Mouse (Mus musculus): ENCODE data around the gene Zdhhc19.

Gene Zdhhc19

DNA sequence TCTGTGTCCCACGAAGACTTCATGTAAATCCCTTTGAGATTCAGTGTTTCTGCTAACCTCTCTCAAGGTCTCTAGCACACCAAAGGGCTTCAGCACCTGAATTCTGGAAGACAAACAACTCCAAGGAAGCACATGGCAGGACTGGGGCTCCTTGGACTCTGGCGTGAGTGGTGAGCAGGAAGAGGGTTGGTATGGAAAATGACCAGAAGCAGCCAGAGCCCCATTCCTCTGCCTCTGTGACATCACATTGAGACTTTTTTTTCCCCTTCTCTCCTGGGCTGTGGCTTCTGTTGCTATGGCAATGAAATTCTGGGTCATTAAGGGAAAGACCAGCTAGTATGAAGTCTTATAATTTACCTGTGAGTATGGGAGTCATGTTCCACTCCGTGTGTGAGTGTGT lies at the start of gene Zdhhc19:
TSS of gene Zdhhc19 (plus strand) at position 301 of the 400 bp plus-strand sequence.
- DNase-seq (ENCODE audit: low read depth, low spot score), result no peak

DNA sequence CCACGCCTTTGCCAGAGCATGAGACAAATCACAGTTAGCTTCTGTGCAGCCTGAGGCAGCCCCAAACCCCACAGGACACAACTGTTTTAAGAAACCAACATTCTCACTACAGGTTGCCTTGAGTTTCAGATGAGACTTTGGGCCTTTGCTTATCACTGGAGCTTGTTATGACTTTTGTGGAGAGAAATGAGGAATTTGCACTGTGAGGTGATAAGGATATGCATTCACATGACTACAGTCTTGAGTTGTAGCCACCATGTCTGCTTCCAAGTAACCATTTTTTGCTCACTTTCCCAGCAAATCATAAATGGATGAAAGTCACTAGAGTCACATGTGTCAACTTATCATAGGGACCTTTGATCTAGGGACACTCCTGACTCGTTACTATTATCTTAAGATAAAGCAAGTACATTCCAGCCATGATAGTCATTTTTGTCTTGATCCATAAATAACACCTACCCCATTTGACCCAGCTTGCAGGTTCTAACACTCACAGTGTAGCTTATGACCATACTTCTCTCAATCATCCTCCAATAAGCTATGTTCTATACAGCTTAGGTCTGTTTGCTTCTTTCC lies 49.4 kb upstream of the Zdhhc19 start:
- DNase-seq (ENCODE audit: low read depth, low spot score), result no peak

DNA sequence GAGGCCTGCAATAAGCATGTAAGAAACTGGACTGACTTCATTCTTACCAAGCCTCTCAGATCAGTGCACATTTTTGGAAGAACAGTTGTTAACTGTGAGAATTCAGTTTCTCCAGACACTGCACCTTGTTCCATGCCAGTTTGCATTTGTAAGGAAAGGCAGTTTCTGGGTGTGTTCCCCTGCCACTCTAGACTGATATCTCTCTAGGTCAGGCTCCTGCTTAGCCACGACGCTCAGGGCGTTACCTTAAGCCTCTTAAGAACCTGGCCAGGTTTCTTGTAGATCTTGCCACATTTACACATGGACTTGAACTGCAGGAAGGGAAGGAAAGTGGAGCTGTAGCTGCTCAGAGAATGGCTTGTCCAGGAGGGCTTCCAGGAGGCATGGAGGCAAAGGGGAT lies 46.4 kb upstream of the Zdhhc19 start:
- no peak for DNase-seq (ENCODE audit: low read depth, low spot score)

DNA sequence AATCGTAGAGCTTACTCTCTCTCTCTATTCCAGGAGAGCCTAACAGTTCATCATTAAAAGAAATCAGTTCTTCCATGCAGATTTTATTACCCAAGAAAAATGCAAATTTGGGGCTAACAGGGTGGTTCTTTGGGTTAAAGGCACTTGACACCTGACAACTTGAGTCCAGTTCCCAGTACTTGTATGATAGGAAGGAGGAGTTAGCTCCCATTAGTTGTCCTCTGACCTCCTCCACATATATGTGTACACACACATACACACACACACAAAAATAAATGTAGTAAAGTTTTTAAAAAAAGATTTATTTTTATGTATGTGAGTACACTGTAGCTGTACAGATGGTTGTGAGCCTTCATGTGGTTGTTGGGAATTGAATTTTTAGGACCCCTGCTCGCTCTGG lies 45.9 kb upstream of the Zdhhc19 start:
- no peak for DNase-seq (ENCODE audit: low read depth, low spot score)

DNA sequence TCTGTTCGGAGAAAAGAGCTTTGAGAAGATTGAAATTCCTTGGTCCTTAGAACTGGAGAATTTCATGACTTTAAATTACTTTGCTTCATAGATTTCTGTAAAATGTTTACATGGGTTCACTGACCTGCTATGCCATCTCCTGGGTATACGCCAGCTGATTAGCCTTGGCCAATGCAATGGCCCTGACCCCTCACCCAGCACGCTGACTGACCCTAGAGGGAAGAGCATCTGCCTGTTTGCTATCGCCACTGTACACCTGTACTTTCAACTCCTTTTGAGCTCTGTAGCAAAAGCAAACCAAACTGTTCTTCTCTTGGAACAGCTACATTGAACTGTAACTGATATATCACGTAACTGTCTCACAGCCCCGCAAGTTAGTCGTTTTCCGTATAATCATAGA lies 43.0 kb upstream of the Zdhhc19 start:
- no peak for DNase-seq (ENCODE audit: low read depth, low spot score)

DNA sequence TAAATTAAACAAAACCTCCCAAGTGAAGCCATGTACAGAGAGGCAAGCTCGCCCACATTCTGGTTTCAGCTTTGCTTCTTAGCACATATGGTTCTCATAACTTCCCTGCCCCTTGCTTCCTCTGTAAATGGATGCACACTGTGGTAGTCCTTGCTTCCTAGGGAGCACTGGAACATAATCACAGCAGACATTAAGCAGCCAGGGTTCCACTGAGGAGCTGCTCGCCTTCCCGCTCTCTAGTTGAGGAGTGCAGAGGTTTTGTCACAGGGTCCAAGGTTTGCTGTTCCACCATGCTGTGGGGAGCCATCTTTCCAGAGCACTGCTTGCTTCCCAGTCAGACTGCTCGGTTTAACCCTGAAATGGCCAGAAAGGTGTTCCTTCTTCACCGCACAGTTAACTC lies 41.4 kb upstream of the Zdhhc19 start:
- DNase-seq (ENCODE audit: low read depth, low spot score), result no peak

DNA sequence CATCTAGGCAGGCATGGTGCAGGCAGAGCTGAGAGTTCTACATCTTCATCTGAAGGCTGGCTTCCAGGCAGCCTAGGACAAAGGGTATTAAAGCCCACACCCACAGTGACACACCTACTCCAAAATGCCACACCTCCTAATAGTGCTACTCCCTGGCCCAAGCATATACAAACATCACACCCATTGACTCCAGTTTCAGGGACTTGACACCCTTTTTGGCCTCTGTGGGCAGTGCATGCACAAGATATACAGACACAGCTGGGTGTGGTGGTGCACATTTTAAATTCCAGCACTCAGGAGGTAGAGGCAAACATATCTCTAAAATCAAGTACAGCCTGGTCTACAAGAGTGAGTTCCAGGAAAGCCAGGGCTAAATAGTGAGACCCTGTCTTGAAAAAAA lies 40.0 kb upstream of the Zdhhc19 start:
- no peak for DNase-seq (ENCODE audit: low read depth, low spot score)

DNA sequence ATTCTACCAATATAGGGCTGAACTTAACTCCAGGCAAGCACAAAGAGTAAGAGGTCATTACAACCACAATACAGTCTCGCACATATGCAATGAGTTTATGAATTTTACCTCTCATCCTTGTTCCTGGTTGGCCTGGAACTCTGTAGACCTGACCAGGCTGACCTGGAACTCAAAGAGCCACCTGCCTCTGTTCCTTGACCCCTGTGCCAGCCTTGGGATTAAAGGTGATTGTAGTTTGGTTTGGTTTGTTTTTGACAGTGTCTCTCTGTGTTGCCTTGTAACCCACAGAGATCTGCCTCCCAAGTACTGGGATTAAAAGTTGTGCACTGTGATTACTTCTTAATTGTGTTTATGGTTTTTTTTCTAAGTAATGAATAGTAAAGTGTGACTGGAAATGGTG lies 39.3 kb upstream of the Zdhhc19 start:
- DNase-seq (ENCODE audit: low read depth, low spot score), result no peak

DNA sequence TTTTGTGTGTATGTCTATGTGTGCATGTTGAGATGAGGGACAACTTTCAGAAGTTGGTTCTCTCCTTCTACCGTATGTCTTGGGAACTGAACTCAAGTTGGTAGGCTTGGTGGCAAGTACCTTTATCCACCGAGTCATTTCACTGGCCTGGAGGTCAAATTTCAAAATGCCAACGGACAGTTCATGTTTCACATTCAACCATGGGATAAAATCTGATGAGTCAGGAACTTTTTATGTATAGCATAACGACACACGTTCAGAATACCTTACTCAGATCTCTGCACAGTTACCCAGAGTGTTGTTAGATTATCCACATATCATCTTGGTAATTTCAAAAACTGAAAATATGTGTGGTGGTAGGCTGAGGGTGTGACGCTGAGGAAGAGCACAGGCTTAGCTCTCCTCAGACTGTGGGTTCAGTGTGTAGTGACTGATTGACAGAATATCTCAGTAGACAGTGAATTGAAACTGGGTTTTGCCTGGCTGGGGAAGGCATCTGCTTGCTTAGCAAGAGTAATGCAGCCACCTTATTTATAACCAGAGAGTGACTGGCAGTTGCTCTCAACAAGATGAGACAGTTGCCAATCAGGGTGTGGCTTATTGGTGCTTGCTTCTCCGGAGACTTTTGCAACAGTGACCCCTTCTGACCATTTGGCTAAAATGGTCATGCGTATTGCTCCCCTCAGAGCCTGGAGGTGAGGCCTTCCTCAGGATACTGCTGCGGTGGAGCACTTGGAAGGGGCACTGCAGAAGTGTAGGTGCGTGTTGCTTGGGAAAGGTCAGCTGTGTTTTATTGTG lies 38.3 kb upstream of the Zdhhc19 start:
- peak; percentile 75 for DNase-seq (ENCODE audit: low read depth, low spot score)

DNA sequence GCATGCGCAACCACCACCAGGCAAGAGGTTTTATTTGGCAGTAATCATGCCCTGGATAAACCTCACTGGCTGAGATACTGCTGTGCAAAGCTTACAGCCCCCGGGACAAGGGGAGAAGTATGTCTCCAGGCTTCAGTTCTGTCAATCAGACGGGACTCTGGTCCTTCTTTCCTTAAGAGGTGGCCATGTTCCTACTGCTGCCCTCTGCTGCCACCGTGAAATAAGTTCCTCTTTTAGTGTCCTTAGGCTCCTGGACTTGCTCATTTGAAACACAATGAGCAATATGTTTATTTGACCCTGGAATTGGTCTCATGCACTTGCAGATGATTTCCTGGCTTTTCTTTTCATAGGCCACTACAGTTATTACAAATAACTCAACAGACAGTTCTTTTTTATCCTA lies 35.5 kb upstream of the Zdhhc19 start:
- DNase-seq (ENCODE audit: low read depth, low spot score), result no peak

DNA sequence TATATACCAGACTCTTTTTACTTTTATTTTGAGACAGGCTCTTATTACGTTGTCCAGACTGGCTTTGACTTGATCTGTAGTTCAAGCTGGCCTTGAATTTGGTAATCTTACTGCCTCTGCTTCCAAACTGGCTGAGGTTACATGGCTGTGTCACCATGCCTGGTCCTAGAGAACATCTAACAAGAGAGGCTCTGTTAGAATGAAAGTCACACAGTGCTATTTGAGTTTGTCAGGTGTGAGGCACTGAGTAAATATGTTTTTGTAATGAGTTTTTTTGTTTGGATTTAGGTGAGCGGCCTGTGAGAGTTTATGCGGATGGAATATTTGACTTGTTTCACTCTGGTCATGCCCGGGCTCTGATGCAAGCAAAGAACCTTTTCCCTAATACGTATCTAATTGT lies 34.4 kb upstream of the Zdhhc19 start:
- no peak for DNase-seq (ENCODE audit: low read depth, low spot score)

DNA sequence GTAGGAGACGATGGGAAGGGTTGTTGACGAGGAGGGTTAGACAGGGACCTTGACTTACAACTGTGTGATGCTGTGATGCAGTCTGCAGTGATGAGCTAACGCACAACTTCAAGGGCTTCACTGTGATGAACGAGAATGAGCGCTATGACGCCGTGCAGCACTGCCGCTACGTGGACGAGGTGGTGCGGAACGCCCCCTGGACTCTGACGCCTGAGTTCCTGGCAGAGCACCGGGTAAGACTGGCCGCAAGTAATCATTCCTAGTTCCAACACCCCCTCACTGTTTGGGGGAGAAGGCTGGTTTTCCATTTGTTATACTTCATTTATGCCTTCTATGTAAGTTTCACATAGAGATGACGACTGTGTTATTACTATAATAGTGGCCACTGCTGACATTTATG lies 33.1 kb upstream of the Zdhhc19 start:
- no peak for DNase-seq (ENCODE audit: low read depth, low spot score)

DNA sequence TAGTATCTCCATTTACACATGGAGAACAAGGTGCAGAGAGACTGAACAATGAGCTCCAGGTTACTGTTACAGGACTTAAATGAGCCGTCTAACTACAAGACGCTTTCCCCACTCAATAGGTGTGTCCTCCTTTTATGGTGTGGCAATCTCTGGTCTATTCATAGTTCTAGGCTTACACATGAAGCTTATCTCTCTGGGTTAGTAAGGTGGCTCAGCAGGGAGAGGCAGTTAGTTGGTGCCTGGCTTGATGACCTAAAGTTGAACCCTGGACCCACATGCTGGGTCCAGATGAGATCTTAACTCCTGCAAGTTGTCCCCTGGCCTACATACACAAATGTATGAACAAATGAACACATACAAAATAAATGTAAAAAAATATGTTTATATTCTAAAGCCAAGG lies 32.6 kb upstream of the Zdhhc19 start:
- DNase-seq (ENCODE audit: low read depth, low spot score), result no peak

DNA sequence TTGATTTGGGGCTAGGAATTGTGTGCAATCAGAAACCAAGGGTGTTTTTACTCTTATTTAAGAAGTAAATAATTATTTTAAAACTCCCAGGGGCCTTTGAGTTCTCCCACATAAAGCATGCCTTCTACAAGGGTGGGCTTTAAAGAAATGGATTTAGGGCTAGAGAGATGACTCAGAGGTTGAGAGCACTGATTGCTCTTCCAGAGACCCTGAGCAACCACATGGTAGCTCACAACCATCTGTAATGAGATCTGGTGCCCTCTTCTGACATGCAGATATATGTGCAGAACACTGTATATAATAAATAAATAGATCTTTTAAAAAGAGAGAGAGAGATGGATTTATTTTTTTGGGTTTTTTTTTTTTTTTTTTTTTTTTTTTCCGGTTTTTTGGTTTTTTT lies 31.2 kb upstream of the Zdhhc19 start:
- DNase-seq (ENCODE audit: low read depth, low spot score), result peak; percentile 39

DNA sequence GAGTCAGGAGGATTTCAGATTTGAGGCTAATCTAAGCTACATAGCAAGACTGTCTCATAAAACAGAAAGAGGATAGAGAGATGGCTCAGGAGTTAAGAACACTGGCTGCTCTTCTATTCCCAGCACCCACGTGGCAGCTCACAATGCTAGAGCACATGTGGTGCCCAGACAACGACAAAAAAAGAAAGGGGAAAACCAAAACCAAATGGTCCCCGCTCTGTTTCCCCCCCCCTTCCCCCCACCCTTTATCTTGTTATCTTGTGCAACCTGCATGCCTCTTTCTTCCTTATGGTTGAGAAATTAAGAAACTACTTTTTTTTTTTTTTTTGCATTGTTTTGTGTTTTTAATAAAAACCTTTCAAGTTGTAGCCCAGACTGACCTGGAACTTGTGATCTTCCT lies 27.6 kb upstream of the Zdhhc19 start:
- DNase-seq (ENCODE audit: low read depth, low spot score), result peak; percentile 51

DNA sequence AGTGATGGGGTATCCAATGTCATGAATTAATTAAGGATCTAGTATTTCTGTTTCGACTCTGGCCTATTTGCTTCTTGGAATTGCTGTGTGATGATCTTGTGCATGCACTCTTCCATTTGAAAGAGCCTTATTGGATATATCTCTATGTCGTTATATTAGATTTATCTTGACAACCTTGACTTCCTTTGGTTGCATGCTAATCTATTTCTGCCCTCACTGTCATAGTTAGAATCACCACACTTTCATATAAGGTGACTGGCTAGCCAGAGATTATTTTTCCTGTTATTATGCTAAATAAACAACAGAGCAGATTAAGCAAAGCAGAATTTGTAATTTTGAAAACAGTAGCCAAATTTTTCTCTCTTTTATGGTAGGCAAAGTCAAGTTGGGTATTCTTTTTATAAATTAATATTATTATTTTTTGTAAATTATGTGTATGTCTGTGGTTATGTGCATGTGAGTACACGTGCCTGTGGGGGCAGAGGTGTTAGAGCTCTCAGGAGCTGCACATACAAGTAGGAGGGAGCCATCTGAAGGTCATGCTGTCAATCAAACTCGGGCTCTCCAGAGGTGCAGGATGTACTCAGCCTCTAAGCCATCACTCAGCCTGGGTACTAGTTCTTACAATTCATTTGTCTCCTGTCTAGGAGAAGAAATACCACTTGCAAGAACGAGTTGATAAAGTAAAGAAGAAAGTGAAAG lies 26.5 kb upstream of the Zdhhc19 start:
- DNase-seq (ENCODE audit: low read depth, low spot score), result no peak

DNA sequence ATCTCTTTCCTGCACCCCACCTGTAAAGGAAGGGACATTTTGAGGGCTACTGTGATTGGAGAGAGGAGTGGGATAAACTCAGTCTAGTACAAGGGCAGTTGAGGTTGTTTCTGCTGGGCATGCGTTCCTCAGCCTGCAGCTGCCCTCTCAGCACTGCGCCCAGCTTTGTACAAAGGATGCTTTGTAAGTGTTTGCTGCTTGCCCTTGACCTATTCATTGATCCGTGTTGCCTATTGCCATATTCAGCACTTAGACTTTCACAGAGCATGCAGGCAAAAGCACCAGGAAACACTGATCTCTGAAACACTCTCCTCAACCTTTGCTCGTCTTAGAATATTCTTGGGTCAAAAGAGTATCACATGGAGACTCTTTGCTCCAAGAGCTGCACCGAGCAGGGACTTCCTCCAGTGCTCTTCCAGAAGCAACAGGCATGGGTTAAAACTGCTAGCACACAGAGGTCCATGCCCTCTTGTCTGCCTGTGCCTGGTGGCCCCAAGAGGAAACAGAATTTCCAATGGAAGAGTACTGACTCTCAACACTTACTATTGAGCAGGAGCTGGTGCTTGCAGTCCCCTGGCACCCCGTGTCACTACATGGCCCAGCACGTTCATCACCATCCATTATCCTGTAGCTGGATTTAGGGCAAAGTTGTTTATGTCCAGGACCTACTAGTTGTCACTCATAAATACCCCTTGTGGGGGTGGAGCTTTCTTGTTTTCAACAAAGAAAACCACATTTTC lies 23.6 kb upstream of the Zdhhc19 start:
- no peak for DNase-seq (ENCODE audit: low read depth, low spot score)

DNA sequence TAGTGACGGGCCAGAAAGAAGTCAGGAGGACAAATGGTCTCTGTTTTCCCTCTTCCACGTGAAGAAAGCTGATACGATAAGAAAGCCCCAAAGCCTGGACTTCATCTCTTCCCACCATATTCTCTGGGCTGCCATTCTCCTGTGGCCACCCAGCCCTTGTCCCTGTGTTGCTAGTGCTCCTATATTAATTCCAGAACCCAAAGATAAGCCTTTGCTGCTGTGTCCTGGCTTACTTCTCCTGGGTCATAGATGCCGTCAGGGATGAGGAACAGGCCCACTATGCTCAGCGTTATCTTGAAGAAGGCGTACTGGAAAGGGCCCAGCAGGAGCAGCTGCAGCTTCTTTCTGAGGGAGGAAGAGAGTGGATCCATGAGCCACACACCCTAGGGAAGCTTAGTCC lies 18.8 kb upstream of the Zdhhc19 start:
- DNase-seq (ENCODE audit: low read depth, low spot score), result no peak

DNA sequence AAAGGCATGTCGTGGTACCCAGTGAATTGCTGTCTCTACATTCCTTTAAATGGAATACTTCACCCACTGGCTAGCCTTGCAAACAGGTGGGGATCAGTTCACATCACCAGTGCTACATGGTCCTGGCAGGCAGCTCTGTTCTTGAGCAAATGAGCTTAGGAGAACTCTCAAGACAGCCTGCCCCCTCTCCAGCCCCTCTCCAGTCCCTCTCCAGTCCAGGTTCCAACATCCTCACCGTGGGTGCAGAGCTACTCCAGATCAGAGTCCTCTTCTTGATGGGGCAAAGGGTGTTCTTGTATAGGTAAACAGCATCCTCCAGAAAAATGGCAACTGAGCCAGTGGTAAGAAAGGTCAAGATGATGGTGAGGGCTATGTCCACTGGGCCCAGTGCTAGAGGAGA lies 16.6 kb upstream of the Zdhhc19 start:
- DNase-seq (ENCODE audit: low read depth, low spot score), result no peak

DNA sequence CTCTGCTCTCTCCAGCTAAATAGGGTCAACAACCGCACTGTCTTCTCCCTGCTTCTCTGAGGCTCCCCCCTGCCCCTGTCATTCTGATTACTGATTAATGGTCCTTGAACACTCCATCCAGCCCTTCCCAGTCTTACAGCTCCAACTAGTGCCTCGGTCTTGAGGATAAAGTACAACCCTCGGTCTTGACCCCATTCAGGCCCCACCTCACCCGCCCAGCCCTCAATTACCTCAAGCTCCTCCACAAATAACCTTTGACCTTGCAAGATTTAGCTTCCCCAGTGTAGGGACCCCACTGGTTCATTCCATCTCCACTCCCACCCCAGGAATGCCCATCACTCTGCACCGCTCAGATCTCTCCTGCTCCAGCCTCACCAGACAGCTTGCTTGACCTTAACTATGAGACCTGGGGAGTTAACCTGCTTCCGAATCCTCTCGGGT lies 11.6 kb upstream of the Zdhhc19 start:
- DNase-seq (ENCODE audit: low read depth, low spot score), result no peak

DNA sequence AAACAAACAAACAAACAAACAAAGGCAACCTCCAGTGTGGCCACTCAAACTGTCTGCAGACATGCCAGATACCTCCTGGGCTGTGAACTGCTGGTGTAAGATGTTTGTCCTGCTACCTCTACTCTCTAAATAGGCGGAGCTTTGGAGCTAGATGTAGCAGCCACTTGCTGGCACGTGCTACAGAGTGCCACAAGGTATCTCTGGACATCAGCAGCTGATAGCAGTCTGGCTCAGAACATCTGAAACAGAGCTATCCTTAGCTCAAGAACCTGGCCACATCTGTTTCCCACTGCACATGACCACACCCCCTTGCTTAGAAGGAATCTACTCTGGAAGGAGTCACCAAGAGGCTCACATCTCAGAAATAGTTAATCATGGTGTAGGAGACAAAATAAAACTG lies 10.9 kb upstream of the Zdhhc19 start:
- no peak for DNase-seq (ENCODE audit: low read depth, low spot score)

DNA sequence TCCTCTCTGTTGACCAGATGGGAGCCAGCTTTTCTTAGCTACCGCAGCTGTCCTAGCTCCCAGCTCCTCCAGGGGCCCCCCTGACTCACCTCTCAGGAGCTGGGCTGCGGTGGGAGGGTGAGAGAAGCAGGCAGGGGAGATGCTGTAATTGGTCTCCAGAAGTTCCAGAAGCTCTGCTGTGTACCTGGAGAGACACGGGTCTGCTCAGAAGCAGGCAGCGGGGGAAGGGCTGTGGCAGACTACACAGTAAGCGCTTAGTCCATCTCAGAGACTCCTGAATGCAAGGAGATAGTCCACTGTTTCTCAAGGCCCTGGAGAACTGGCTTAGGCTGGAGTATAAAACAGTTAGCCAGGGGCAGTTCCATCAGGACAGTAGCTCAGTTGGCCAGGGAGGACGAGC lies 10.0 kb upstream of the Zdhhc19 start:
- DNase-seq (ENCODE audit: low read depth, low spot score), result no peak

Measured in A20 (cell line).